Mouse (Mus musculus): ENCODE measurements around the gene Fam47e. TPM values are rescaled to one million over a fixed set of nuclear protein-coding genes. Genes with fewer than 3 reads are reported as not detected.

Fam47e gene
- polyA plus RNA-seq, 1 experiment from 2014 or later: 8.6 TPM

DNA sequence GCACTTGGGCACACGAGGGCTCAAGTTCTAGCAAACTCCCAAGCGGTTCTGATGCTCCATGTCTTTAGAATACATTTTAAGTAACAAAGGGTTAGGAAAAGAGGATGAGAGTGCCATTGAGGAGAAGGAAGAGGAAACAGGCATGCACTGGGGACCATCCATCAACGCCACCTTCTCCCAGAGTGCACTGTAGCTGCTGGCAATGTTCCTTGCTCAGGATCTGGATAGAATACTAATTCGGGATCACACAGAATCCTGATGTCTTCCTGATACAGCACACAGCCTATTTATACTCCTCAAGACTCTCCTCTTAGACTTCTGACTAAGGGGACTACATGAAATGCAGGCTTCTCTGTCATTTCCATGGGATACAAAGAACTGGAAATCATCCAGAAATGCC lies 15.2 kb upstream of the Fam47e start:
- no peak for ATAC-seq (ENCODE audit: low read depth)
- Histone ChIP-seq H3K4me1 (ENCODE audit: control insufficient read depth, low read depth, low read length) (no peaks in the 10 kb centered on the region), H3K4me3 (ENCODE audit: low read depth, low read length) (no peak overlapping the region), H3K9ac (ENCODE audit: low read depth, low read length) (no peak overlapping the region), H3K36me3 (ENCODE audit: control insufficient read depth, insufficient read depth) (no peaks in the 10 kb centered on the region), H3K27ac (ENCODE audit: low read length) (no peak overlapping the region), H3K27me3 (ENCODE audit: control insufficient read depth, insufficient read depth, low read depth, low read length) (no peaks in the 10 kb centered on the region), H3K4me2 (ENCODE audit: low read depth, low read length) (no peak overlapping the region), H3K9me3 (replicated peaks; ENCODE audit: control insufficient read depth, low read length) (no peaks in the 10 kb centered on the region)
- WGBS (ENCODE audit: insufficient replicate concordance): 41% methylated on average over 4 of the region's 4 CpGs

- H3K27ac ChIP-seq (ENCODE audit: low read length): no peak overlapping the region
- H3K36me3 ChIP-seq (ENCODE audit: control insufficient read depth, insufficient read depth): no peaks in the 10 kb centered on the region
- H3K9ac ChIP-seq (ENCODE audit: low read depth, low read length): no peak overlapping the region
- no peak overlapping the region for H3K4me3 ChIP-seq (ENCODE audit: low read depth, low read length)
- H3K4me1 ChIP-seq (ENCODE audit: control insufficient read depth, low read depth, low read length): no peaks in the 10 kb centered on the region
- H3K4me2 ChIP-seq (ENCODE audit: low read depth, low read length): no peak overlapping the region
- WGBS (ENCODE audit: insufficient replicate concordance): 59% methylated on average over 2 of the region's 2 CpGs
- ATAC-seq (ENCODE audit: low read depth): no peak
- no peaks in the 10 kb centered on the region for H3K27me3 ChIP-seq (ENCODE audit: control insufficient read depth, insufficient read depth, low read depth, low read length)
- no peaks in the 10 kb centered on the region; the same call in 1 of the 2 replicates for H3K9me3 ChIP-seq (replicated peaks; ENCODE audit: control insufficient read depth, low read length)
Observed at GRCm38 (mm10) chr5:92552611-92553010, 2.3 kb upstream of the Fam47e start.

DNA sequence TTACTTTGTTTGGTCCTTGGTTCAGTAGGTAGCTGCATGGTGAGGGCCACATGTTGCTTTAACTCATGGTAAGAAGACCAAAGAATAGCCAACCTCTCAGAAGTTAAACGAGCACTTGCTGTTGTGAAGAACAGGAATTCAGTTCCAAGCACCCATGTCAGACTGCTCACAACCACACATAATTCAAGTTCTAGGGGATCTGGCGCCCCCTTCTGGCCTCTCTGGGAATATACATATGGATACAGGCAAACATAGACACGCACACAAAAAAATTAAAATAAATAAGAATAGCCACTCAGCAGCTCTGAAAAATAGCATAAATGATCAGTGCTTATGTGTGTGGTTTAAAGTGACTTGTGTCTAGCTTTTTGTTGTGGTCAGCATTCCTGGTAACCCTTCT lies 930 bp upstream of the Fam47e start:
- Histone ChIP-seq H3K4me3 (ENCODE audit: low read depth, low read length) (no peak overlapping the region), H3K27ac (ENCODE audit: low read length) (no peak overlapping the region), H3K36me3 (ENCODE audit: control insufficient read depth, insufficient read depth) (no peaks in the 10 kb centered on the region), H3K9ac (ENCODE audit: low read depth, low read length) (no peak overlapping the region), H3K27me3 (ENCODE audit: control insufficient read depth, insufficient read depth, low read depth, low read length) (no peaks in the 10 kb centered on the region), H3K9me3 (replicated peaks; ENCODE audit: control insufficient read depth, low read length) (no peaks in the 10 kb centered on the region; the same call in 1 of the 2 replicates), H3K4me2 (ENCODE audit: low read depth, low read length) (no peak overlapping the region), H3K4me1 (ENCODE audit: control insufficient read depth, low read depth, low read length) (no peaks in the 10 kb centered on the region)
- no peak for ATAC-seq (ENCODE audit: low read depth)
- WGBS (ENCODE audit: insufficient replicate concordance): 53% methylated on average over 3 of the region's 3 CpGs

DNA sequence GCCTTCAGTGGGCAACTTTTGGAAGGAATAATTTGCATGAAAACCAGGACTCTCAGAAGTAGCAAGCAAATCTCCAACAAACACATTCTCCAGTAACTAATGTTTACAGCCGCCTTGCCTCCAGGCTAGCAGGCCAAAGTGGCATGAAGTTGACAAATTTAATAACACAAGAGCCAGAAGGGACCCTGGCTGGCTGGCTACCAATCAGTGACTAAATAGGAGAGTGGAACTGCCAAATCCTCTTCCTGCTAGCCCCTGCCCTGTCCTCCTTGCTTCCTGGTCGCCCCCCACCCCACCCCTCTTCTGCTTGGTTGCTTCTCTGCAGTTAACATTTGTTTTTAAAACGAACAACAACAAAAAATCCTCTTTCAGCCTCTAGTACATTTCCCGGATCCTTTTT lies 426 bp upstream of the Fam47e start:
- H3K4me3 ChIP-seq (ENCODE audit: low read depth, low read length): no peak overlapping the region
- no peaks in the 10 kb centered on the region for H3K27me3 ChIP-seq (ENCODE audit: control insufficient read depth, insufficient read depth, low read depth, low read length)
- H3K4me1 ChIP-seq (ENCODE audit: control insufficient read depth, low read depth, low read length): no peaks in the 10 kb centered on the region
- H3K36me3 ChIP-seq (ENCODE audit: control insufficient read depth, insufficient read depth): no peaks in the 10 kb centered on the region
- 68% methylated on average over 4 of the region's 4 CpGs for WGBS (ENCODE audit: insufficient replicate concordance)
- H3K4me2 ChIP-seq (ENCODE audit: low read depth, low read length): no peak overlapping the region
- H3K9me3 ChIP-seq (replicated peaks; ENCODE audit: control insufficient read depth, low read length): no peaks in the 10 kb centered on the region; the same call in 1 of the 2 replicates
- ATAC-seq (ENCODE audit: low read depth): no peak
- no peak overlapping the region for H3K9ac ChIP-seq (ENCODE audit: low read depth, low read length)
- no peak overlapping the region for H3K27ac ChIP-seq (ENCODE audit: low read length)

DNA sequence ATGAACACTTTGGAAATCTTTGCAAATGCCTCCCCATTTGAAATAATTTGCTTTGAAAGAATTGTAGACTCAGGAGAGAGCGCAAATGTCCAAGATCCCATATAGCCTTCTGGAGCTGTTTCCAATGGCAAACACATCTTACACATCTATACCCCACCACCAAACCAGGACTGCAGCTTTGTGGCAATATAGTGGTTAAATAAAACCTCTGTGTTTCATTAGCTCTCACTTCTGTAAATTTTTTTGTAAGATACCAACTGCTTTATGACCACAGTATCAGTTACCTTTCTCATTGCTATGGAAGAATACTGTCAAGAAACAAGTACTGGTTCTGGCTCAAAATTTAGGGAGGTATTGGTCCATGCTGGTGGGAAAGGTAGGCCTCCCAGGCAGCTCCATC lies 1.0 kb downstream of the Fam47e start:
- 84% methylated on average over 1 of the region's 1 CpGs for WGBS (ENCODE audit: insufficient replicate concordance)
- ATAC-seq (ENCODE audit: low read depth): no peak

GRCm38 (mm10) chr5:92557508-92557907 lies 2.6 kb downstream of the Fam47e start:
- Histone ChIP-seq H3K27me3 (ENCODE audit: control insufficient read depth, insufficient read depth, low read depth, low read length) (no peaks in the 10 kb centered on the region), H3K9ac (ENCODE audit: low read depth, low read length) (no peak overlapping the region), H3K9me3 (replicated peaks; ENCODE audit: control insufficient read depth, low read length) (no peaks in the 10 kb centered on the region; the same call in 1 of the 2 replicates), H3K4me3 (ENCODE audit: low read depth, low read length) (no peak overlapping the region), H3K27ac (ENCODE audit: low read length) (no peak overlapping the region), H3K4me2 (ENCODE audit: low read depth, low read length) (no peak overlapping the region), H3K36me3 (ENCODE audit: control insufficient read depth, insufficient read depth) (no peaks in the 10 kb centered on the region), H3K4me1 (ENCODE audit: control insufficient read depth, low read depth, low read length) (no peaks in the 10 kb centered on the region)
- ATAC-seq (ENCODE audit: low read depth): no peak
- 59% methylated on average over 1 of the region's 1 CpGs for WGBS (ENCODE audit: insufficient replicate concordance)

More for the DNA sequence above, 1.0 kb downstream of the Fam47e start:
- no peak overlapping the region for H3K4me3 ChIP-seq (ENCODE audit: low read depth, low read length)
- no peaks in the 10 kb centered on the region for H3K27me3 ChIP-seq (ENCODE audit: control insufficient read depth, insufficient read depth, low read depth, low read length)
- H3K9me3 ChIP-seq (replicated peaks; ENCODE audit: control insufficient read depth, low read length): no peaks in the 10 kb centered on the region; the same call in 1 of the 2 replicates
- no peak overlapping the region for H3K4me2 ChIP-seq (ENCODE audit: low read depth, low read length)
- no peaks in the 10 kb centered on the region for H3K36me3 ChIP-seq (ENCODE audit: control insufficient read depth, insufficient read depth)
- H3K27ac ChIP-seq (ENCODE audit: low read length): no peak overlapping the region
- H3K4me1 ChIP-seq (ENCODE audit: control insufficient read depth, low read depth, low read length): no peaks in the 10 kb centered on the region
- no peak overlapping the region for H3K9ac ChIP-seq (ENCODE audit: low read depth, low read length)

- no peaks in the 10 kb centered on the region for H3K36me3 ChIP-seq (ENCODE audit: control insufficient read depth, insufficient read depth)
- no peaks in the 10 kb centered on the region for H3K27me3 ChIP-seq (ENCODE audit: control insufficient read depth, insufficient read depth, low read depth, low read length)
- H3K27ac ChIP-seq (ENCODE audit: low read length): no peak overlapping the region
- H3K4me2 ChIP-seq (ENCODE audit: low read depth, low read length): no peak overlapping the region
- no peak for ATAC-seq (ENCODE audit: low read depth)
- no peak overlapping the region for H3K4me3 ChIP-seq (ENCODE audit: low read depth, low read length)
- no peaks in the 10 kb centered on the region for H3K4me1 ChIP-seq (ENCODE audit: control insufficient read depth, low read depth, low read length)
- H3K9ac ChIP-seq (ENCODE audit: low read depth, low read length): no peak overlapping the region
- WGBS (ENCODE audit: insufficient replicate concordance): 42% methylated on average over 2 of the region's 2 CpGs
- H3K9me3 ChIP-seq (replicated peaks; ENCODE audit: control insufficient read depth, low read length): no peaks in the 10 kb centered on the region
Observed at GRCm38 (mm10) chr5:92560201-92560600, 5.3 kb downstream of the Fam47e start.

- H3K36me3 ChIP-seq (ENCODE audit: control insufficient read depth, insufficient read depth): no peaks in the 10 kb centered on the region
- H3K4me1 ChIP-seq (ENCODE audit: control insufficient read depth, low read depth, low read length): no peaks in the 10 kb centered on the region
- no peak for ATAC-seq (ENCODE audit: low read depth)
- 66% methylated on average over 13 of the region's 13 CpGs for WGBS (ENCODE audit: insufficient replicate concordance)
- H3K27me3 ChIP-seq (ENCODE audit: control insufficient read depth, insufficient read depth, low read depth, low read length): no peaks in the 10 kb centered on the region
- H3K27ac ChIP-seq (ENCODE audit: low read length): no peak overlapping the region
- no peak overlapping the region for H3K4me2 ChIP-seq (ENCODE audit: low read depth, low read length)
- no peak overlapping the region for H3K9ac ChIP-seq (ENCODE audit: low read depth, low read length)
- H3K9me3 ChIP-seq (replicated peaks; ENCODE audit: control insufficient read depth, low read length): no peaks in the 10 kb centered on the region
- H3K4me3 ChIP-seq (ENCODE audit: low read depth, low read length): no peak overlapping the region
Observed at GRCm38 (mm10) chr5:92562002-92562401, 7.1 kb downstream of the Fam47e start.

DNA sequence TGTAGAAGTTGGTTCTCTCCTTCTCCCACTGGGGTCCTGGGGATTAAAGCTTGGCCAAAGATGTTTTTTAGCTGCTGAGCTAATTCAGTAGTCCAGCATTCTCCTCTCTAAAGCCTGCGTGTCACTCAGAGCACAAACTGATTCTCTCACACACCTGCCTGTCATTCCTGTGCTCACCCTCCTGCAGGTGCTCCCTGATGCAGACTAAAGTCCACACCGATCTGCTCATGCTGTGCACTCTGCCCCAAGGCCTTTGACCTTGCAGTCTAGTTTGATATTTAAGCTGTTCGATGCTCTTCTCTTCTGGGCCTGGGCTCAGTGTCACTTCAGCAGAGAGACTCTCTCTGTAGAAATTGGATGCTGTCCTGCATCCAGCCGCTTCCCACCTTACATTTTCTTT lies 16.4 kb downstream of the Fam47e start:
- Histone ChIP-seq H3K36me3 (ENCODE audit: control insufficient read depth, insufficient read depth) (no peaks in the 10 kb centered on the region), H3K9ac (ENCODE audit: low read depth, low read length) (no peak overlapping the region), H3K27ac (ENCODE audit: low read length) (peak overlapping the region; percentile 57), H3K4me1 (ENCODE audit: control insufficient read depth, low read depth, low read length) (no peaks in the 10 kb centered on the region; the same call in none of the 2 replicates), H3K4me3 (ENCODE audit: low read depth, low read length) (peak overlapping the region; percentile 17; the same call in 1 of the 2 replicates), H3K4me2 (ENCODE audit: low read depth, low read length) (peak overlapping the region; percentile 4; the same call in 1 of the 2 replicates), H3K9me3 (replicated peaks; ENCODE audit: control insufficient read depth, low read length) (no peaks in the 10 kb centered on the region), H3K27me3 (ENCODE audit: control insufficient read depth, insufficient read depth, low read depth, low read length) (no peaks in the 10 kb centered on the region)
- ATAC-seq (ENCODE audit: low read depth): peak; percentile 95
- WGBS (ENCODE audit: insufficient replicate concordance): 58% methylated on average over 4 of the region's 4 CpGs
